Mouse (Mus musculus): ENCODE data around the gene Ccdc12. TPM values are rescaled to one million over a fixed set of nuclear protein-coding genes. Genes with fewer than 3 reads are reported as not detected.
A peak's percentile ranks its signal among the peaks of the same experiment; 100 is the strongest.

The Ccdc12 gene
- 10 to 100 TPM; 65.9 to 74.9 TPM for total RNA-seq (2021)
- long read RNA-seq, experiment 1, transcript Ccdc12-201 (7 exons, 834 nt), result major isoform, 66 of 79 reads
- long read RNA-seq, experiment 1, partial matches to known transcripts, result 8 of 79 reads
- long read RNA-seq, experiment 1, other reads (novel, unspliced or antisense), result 2 of 79 reads
- long read RNA-seq, experiment 2, transcript Ccdc12-201 (7 exons, 834 nt), result major isoform, 38 of 57 reads
- long read RNA-seq, experiment 2, transcript Ccdc12-206 (1 exons, 1,150 nt), result minor isoform, 6 of 57 reads
- long read RNA-seq, experiment 2, partial matches to known transcripts, result 6 of 57 reads
- long read RNA-seq, experiment 2, other reads (novel, unspliced or antisense), result 6 of 57 reads

GRCm38 (mm10) chr9:110656249-110657221, at the start of gene Ccdc12:
Gene Ccdc12, plus strand, starts transcription at chr9:110656503.
- peak; percentile 82 to 92 for DNase-seq (ENCODE audit: low spot score in 2 of 2)

DNA sequence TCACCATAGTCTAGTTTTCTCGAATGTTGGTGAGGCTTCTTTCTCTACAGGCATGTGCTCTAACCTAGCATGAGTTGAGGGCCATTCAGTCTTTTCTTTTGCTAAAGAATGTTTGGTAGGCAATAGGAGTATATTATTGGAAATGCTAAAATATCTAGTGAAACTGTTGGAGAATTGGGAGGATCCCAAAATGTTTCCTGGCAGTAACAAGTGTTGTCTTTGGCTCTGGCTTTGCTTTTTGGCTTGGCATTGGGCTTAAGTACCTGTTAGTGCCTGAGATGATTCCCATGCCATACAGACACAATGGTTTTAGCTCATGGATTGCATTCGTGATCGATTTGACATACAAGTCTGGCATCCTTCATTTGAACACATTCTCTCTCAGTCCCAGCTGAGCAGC, 44.8 kb upstream of the Ccdc12 start:
- DNase-seq (ENCODE audit: low spot score in 2 of 2), result no peak

- DNase-seq (ENCODE audit: low spot score in 2 of 2), result peak in 1 of 2 experiments; percentile 4
Measured at GRCm38 (mm10) chr9:110617081-110617480, 39.2 kb upstream of the Ccdc12 start.

- no peak for DNase-seq (ENCODE audit: low spot score in 2 of 2)
Measured at GRCm38 (mm10) chr9:110620180-110620579, 36.1 kb upstream of the Ccdc12 start.

GRCm38 (mm10) chr9:110620685-110621084, 35.6 kb upstream of the Ccdc12 start:
- no peak for DNase-seq (ENCODE audit: low spot score in 2 of 2)

GRCm38 (mm10) chr9:110622621-110623219, 33.6 kb upstream of the Ccdc12 start:
- DNase-seq (ENCODE audit: low spot score in 2 of 2), result no peak

GRCm38 (mm10) chr9:110623416-110624195, 32.7 kb upstream of the Ccdc12 start:
- no peak for DNase-seq (ENCODE audit: low spot score in 2 of 2)

GRCm38 (mm10) chr9:110624361-110625166, 31.7 kb upstream of the Ccdc12 start, which contains the start of gene Nradd:
Gene Nradd, minus strand, starts transcription at chr9:110624452.
- DNase-seq (ENCODE audit: low spot score in 2 of 2), result peak; percentile 63 to 77

DNA sequence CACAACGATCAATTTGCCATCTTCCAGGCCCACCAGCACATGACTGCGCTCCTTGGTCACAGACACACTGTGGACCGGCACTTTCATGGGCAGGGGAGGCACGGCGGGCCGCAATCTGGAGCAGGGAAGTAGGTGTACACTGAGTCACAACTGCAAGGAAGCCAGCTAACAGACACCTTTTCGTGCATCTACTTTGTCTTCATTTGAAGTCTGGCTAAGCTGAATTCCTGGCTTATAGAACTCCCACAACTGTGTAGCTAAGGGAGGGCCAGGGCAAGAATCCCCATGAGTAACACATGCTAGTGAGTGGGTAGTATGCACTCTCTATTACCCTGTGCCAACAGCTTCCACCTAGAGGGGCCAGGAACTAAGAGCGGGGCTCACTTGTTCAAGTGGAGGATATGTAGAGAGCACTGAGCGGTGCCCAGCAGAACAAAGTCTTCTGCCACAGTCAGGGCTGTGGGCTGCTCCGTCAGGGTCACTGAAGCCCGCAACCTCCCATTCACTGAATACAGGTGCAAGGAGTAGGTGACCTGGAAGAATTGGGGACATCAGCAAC, 30.9 kb upstream of the Ccdc12 start:
- DNase-seq (ENCODE audit: low spot score in 2 of 2), result no peak

DNA sequence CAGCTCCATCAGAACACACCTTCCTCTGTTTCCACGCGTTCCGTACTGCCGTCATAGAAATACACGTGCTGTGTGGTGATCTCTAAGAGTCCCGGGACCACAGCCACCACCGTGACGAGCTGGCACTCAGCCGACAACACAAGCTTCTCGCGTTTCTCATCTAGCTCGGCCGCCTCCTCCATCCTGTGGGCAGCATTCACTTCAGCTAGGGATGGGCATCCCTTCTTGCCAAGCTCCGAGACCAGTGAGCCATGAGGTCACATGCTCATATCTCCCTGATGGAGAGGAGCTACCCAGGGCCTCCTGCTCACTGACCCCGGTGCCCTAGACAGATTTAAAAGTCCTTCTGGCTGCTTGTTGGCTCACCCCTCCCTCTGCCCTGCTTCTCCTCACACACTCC, 26.1 kb upstream of the Ccdc12 start:
- DNase-seq (ENCODE audit: low spot score in 2 of 2), result no peak

- no peak for DNase-seq (ENCODE audit: low spot score in 2 of 2)
Measured at GRCm38 (mm10) chr9:110631191-110631590, 25.1 kb upstream of the Ccdc12 start.

DNA sequence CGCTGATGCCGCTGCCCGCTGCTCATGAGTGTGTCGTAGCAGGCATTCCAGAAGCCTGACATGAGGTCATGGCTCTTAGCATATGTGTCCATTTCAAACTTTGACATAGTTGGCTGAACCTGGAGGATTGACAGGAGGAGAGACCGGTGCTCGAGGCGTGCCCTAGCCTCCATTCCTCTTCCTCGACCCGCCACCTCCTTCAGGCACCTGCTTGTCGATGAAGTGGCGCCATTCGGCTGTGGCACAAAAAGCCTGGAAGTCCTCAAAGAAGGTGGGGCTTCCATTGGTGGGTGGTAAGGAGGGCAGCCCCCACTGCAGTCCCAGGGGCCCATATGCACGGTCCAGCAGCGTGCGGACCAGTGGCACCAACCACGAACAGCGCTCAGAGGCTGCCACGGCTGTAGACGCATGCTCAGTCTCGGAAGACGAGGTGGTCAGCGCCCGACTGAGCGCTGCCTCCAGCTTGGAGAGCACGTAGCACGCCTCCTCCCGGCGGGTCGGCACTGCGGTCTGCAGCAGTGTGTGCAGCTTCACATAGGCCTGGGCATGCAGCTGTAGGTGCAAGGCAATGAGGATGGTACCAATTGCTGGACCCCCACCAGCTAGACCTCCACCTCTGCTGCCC, 24.5 kb upstream of the Ccdc12 start:
- DNase-seq (ENCODE audit: low spot score in 2 of 2), result no peak

DNA sequence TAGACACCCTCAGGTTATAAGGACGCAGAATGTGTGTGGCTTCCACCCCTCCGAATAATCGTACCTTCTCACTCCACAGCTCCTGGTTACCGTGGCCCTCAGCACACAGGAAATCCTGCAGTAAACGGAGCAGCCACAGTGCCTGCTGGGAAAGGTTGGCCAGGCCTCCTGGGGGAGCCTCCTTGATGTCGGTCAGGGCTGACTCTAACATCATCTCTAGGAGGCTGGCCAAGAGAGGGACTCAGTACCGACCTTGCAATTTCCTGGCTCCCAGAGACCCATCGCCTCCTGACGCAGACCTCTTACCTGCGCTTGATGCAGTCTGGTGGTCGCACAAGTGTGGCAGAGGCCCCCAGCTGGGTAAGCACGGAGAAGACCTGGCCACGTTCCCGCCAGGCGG, 23.6 kb upstream of the Ccdc12 start:
- no peak for DNase-seq (ENCODE audit: low spot score in 2 of 2)

DNA sequence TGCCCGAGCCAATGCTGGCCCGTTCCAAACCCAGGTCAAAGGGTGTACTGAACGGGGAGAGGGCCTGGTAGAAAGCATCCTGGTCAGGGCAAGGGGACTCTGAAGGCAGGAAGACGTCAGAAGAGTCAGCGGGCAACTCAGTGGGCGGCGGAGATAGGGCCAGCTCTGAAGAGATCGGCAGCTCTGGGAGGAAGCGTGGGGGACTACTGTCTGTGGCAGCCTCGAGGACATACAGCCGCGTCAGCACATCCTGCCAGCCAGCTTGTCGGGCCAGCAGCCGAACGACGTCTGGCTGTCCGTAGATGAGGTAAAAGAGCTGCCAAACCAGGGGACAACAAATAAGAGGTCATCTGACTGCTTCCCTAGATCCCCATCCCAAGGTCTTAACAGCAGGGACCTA, 22.4 kb upstream of the Ccdc12 start:
- no peak for DNase-seq (ENCODE audit: low spot score in 2 of 2)

DNA sequence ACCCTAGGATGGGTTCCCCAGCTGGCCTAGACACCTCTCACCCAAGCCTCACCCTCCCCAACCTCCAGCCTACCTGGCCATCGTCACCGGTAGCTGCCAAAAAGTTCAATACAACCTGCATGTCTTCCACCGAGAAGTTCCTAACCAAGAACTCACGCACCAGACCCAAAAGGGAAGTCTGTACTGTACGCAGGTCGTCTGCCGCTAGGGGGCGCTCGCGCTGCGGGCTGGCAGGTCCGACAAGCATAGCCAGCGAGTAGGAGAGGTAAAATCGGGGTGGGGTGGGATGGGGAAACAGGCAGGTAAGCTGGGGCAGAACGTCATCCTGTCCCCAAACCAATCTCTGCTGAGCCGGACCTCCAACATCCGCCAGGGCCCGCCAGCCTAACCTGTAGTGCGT, 21.1 kb upstream of the Ccdc12 start:
- DNase-seq (ENCODE audit: low spot score in 2 of 2), result peak; percentile 80 to 83

DNA sequence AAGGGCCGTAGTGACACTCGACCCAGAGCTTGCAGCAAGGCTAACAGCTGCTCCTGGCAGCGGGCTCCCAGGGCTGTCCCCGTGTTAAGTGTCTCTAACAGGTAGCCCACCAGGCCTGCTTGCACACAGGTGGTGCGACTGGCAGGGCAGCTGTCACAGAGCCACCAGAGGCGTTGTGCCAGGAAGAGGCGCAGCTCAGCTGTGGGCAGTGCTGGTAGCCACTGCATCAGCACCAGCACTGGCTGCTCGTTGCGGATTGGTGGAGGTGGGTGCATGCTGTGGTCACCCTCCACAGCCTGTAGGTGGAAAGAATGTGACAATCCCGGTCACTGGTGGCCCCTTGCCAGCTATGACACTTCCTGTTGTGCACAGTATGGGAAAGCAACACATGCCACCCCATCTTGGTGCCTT, 17.7 kb upstream of the Ccdc12 start:
- DNase-seq (ENCODE audit: low spot score in 2 of 2), result no peak

GRCm38 (mm10) chr9:110641006-110641405, 15.3 kb upstream of the Ccdc12 start:
- no peak for DNase-seq (ENCODE audit: low spot score in 2 of 2)

DNA sequence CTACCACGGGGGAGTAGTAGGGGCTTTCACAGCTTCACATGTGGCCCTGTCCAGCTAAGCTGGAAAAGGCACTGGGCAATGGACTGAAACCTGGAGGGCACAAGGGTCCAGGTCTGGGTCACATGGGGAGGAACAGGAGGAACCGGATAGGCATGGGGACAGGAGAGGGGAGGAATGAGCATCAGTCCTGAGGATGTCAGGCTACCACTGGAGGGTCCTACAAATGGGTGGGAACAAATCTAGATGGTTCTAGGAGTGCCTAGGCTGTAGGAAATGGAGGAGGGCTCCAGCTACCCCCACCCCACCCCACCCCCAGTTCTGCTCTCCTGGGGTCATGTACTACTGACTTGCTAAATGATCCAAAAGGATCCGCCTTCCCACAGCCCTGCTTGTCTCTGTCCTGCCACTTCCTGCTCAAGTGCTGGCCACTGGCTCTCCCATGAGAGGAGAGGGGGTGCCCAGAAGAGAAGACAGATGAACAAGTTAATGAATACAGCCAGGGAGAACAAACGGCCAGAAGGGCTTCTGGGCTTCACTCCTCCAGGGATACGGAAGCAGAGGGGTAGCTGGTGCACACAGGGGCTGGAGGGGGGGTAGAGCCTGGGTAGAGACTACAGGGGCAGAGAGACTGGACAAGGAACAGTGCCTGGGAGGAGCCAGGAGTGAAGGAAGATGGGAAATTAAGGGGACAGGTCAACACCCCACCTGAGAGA, 13.3 kb upstream of the Ccdc12 start:
- DNase-seq (ENCODE audit: low spot score in 2 of 2), result no peak

GRCm38 (mm10) chr9:110643787-110644186, 12.5 kb upstream of the Ccdc12 start:
- no peak for DNase-seq (ENCODE audit: low spot score in 2 of 2)
